Mouse (Mus musculus): Measurements from ENCODE around the gene Prpf8.

The Prpf8 gene

DNA sequence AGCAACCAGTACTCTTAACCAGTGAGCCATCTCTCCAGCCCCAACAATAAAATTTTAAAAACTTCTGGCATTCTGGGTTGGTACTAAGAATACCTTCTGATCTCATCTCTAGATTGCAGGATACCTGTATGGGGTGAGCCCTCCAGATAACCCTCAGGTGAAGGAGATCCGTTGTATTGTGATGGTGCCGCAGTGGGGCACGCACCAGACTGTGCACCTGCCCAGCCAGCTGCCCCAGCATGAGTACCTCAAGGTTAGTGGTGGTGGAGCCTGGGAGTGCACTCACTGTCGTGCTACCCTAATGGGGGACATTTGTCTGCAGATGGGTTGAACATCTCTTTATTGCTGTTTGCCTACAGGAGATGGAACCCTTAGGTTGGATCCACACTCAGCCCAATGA is 21.5 kb downstream of the Prpf8 start:
- no peak for DNase-seq (ENCODE audit: low spot score in 2 of 2)

DNA sequence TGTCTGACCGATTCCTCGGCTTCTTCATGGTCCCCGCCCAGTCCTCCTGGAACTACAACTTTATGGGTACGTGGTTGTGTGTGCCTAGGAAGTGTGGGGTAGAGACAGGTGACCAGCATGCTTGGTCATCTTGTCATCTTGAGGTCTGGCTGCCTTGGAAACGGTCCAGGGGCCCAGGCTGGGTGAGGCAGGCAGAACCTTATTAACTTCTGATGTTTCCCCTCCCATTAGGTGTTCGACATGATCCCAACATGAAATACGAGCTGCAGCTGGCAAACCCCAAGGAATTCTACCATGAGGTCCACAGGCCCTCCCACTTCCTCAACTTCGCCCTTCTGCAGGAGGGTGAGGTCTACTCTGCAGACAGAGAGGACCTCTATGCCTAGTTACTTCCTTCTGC is 22.3 kb downstream of the Prpf8 start:
- no peak for DNase-seq (ENCODE audit: low spot score in 2 of 2)

DNA sequence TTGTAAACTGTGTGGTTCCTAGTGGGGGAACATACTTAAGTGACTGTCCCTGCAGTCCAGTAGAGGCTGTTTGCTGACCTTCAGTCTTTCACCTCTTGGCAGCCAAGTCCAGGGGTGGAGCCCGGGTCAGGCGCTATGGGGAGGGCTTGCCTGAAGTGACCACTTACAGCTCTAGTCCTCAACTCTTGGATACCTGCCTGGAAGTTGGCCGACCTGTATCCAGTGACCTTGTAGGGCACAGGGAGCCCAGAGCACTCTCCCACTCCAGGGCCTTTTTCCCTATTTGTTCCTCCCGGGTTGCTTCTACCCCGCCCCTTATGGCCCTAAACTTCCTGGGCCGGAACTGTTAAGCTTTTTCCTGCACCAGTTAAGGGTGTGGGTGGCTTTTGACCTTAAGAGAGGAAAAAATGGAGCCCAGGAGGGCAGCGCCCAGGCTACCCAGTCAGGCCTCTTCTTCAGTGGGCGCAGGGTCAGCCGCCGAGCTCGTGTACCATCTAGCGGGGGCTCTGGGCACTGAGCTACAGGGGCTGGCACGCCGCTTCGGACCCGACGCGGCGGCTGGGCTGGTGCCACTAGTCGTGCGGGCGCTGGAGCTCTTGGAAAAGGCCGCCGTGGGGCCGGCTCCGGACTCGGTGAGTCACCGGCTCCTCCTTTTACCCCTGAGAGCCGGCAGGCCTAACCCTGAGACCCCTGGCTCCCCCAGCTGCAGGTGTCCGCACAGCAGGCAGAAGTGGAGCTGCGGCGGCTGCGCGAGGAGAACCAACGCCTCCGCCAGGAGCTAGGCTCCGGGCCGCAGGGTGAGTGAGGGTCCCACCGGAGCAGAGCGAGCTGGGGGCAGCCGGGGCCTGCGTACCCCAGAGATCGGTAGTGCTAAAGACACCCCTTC is 23.4 kb downstream of the Prpf8 start, which contains the start of gene Rilp:
Gene Rilp (plus strand): TSS at position 354 of the 886 bp plus-strand sequence.
- peak; percentile 68 to 69 for DNase-seq (ENCODE audit: low spot score in 2 of 2)

DNA sequence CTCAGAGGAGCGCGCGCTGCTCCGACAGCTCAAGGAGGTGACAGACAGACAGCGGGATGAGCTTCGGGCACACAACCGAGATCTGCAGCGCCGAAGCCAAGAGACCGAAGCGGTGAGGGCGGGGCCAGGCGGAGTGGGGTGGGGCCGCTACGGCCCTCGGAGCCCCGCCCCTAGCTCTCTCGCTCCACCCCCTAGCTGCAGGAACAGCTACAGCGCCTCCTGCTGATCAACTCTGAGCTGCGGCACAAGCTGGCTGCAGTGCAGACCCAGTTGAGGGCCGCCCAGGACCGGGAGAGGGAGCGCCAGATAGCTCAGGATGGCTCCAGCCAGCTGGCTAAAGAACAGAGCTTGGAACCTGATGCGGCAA is 24.0 kb downstream of the Prpf8 start:
- DNase-seq (ENCODE audit: low spot score in 2 of 2), result peak; percentile 88 to 92

DNA sequence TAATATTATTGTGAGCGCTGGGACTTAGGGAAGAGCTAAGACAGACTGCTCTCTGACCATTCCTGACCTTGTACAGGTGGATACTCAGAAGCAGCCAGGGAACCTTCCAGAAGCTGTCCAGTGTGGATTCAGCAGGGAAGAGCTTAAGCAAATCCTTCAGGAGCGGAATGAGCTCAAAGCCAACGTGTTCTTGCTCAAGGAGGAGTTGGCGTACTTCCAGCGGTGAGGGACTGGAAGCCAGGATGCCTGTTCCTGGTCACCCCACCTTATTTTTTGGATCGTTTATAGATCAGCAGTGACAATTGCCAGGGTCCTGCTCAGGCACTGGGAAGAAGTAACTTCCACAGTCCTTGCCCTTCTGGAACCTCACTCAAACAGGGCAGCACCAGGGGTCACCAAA is 24.6 kb downstream of the Prpf8 start:
- peak in 1 of 2 experiments; percentile 60 for DNase-seq (ENCODE audit: low spot score in 2 of 2)

DNA sequence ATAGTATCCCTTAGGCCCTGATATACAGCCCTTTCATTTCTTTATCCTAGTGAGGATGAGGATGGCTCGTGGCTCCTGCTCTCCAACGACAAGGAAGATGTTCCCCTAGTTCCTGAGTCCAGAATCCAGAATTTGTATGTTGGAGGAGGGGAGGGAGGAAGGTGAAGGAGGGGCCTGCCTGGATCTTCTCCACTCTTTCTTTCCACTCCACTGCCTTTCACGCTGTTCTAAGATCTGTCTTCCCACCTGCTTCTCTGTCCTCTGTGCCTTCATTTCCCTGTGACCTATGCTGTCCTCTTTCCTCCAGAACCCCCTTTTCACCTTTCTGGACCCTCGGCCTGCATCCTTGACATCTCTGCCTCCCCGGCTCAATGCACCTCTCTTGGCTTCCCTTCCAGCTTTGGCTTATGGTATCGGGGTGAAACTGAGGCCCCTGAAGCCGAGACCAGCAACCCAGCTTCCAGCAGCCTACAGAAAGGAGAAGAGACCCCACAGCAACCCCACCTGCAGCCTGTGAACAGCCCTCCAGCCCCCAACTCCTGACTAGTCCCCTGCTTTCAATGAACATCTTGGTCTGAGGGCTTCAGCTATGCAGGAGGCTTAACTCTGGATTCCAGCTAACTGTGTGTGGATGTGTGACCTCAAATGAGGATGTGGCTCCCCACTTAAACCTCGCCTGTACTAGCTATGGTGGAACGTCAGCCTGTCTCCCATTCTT is 25.8 kb downstream of the Prpf8 start:
- no peak for DNase-seq (ENCODE audit: low spot score in 2 of 2)

DNA sequence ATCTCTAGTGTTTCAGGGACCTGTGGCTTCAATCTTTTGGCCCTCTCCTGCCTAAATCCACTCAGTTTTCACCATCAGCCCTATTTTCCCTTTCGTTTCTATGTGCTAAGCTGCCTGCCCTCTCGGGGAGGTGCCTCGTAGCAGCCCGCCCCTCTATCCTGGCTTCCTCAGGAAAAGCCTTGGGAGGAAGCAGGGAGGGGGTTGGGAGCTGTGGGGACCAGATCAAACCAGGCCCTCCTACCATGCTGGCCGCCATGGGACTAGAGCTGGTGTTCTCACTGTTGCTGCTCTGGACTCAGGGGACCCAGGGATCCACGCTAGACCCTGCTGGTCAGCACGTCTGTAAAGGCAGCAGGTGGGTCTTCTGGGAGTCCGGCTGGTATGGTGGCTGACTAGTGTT is 26.7 kb downstream of the Prpf8 start, which contains the start of gene Scarf1:
Gene Scarf1 (plus strand): TSS at position 205 of the 400 bp plus-strand sequence.
- peak in 1 of 2 experiments; percentile 37 for DNase-seq (ENCODE audit: low spot score in 2 of 2)

DNA sequence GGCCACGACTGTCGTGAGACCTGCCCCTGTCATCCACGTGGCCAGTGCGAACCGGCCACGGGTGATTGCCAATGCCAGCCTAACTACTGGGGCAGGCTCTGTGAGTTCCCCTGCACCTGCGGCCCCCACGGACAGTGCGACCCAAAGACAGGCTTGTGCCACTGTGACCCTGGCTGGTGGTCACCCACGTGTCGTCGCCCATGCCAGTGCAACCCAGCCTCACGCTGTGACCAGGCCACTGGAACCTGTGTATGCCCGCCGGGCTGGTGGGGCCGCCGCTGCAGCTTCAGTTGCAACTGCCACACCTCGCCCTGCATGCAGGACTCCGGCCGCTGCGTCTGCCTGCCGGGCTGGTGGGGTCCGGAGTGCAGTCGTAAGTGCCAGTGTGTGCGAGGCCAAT is 28.6 kb downstream of the Prpf8 start:
- no peak for DNase-seq (ENCODE audit: low spot score in 2 of 2)

DNA sequence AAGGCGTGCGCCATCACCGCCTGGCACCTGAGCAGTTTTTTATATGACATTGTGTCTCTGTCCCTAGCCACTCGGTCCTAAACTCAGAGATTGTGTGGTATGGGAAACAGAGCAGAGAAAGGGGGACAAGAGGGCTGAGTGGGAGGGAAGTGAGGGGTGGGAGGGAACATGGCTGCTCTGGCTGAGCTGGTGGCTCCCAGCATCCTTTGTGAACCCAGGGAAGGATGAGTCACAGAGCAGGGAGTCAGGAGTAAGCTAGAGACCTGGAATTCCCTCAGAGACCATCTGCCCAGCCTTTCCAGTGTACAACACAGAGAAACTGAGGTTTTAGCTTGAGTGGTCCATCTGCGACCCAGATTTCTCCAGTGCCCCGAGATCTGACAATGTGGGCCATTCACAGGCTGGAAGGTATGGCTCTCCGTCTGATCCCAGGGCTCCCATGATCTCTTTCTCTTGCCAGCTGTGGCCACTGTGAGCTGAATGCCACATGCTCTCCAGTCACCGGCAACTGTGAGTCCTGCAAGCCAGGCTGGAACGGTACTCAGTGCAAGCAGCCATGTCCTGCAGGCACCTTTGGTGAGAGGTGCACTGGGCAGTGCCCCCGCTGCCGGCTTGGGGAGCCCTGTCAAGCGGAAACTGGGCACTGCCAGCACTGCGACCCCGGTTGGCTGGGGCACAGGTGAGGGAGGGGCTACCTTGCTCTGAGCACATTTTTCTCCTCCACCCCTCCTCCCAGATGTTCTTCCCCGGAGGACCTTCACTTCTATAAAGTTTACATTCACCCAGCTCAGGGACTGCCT is 33.4 kb downstream of the Prpf8 start:
- no peak for DNase-seq (ENCODE audit: low spot score in 2 of 2)

DNA sequence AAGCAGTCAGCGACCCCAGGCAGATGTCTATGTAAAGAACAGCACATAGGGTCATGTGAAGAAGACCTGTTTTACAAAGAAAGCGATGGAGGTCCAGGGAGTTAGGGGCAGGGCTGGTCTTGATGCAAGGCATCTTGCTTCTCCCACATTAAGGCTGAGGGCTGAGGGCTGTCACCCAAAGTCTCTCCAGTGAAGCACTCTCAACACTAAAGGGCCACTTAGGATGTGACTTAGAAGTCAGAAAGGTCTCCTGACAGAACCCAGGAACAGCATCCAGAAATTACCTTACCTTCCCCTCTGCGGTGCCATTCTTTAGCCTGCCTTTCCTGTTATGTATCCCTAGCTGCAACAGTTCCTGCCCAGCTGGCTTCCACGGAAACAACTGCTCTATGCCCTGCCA is 35.0 kb downstream of the Prpf8 start:
- no peak for DNase-seq (ENCODE audit: low spot score in 2 of 2)

DNA sequence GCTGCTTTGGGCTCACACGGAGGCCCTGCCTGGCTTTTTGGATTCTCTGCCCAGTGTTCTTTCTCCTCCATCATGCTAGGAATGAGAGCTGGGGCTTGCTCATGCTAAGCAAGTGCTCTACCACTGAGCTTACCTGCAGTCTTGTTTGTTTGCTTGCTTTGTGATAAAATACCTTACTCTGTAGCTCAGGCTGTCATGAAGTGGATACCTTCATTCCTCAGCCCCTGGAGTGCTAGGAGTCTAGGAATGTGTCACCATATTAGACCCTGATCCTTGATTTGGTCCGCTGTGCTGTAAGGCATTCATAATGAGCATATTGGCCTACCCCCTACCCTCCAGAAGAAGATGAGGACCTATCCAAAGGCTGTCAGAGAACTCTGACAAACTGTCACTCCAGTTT is 36.2 kb downstream of the Prpf8 start:
- DNase-seq (ENCODE audit: low spot score in 2 of 2), result no peak

DNA sequence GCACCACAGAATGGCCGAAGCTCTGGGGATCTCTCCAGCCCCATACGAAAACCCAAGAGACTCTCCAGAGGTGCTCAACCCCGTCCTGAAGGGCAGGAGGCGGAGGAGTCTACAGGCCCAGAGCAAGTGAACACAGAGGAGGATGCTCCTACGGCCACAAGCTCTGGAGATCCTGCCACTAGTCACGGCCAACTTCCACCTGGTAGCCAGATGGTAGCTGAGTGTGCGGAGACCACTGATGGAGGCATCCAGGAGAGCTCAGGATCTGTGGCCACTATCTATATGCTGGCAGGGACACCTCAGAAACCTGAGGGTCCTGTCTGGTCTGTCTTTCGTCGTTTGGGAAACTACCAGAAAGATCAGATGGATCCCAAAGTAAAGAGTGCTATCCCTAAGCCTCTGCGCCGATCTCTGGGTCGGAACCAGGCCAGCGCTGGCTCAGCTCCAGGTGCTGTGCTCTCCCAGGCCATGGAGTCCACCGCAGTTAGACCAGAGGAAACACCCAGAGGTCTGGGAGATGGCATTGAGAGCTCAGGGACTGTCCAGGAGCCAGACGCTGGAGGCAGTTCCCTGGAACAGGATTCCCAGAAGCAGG is 39.0 kb downstream of the Prpf8 start:
- DNase-seq (ENCODE audit: low spot score in 2 of 2), result no peak

DNA sequence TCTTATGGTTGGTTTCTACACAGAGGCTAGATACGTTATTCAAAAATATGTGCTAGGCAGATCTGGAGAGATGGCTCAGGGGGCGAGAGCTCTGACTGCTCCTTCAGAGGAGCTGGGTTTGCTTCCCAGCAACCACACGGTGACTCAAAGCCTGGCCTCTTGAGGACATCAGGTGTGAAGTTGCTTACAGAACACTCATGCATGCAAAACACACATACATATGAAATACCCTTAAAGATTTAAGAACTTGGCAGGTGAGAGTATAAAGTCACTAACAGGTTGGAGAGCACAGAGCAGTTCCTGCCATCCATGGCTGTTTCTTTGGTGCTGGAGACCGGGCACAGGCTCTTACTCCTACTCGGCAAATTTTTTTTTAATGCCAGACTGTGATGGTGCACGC is 40.3 kb downstream of the Prpf8 start:
- DNase-seq (ENCODE audit: low spot score in 2 of 2), result no peak

DNA sequence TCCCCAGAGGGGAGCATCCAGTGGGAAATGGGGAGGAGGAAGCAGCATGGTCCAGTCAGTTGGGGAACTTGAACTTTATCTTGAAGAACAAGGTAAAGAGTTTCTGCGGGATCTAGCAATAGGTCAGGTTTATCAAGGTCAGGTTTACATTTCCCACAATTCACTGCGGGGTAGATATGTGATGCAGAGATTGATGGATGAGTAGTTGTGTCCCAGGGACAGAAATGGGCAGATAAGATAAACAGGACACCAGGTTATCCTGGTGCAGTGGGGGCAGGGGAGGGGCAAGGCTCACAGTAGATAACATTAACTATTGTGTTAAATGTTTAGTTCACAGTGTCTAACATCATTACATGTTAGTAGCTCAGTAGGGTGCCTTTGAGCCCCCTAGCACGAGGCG is 43.2 kb downstream of the Prpf8 start:
- DNase-seq (ENCODE audit: low spot score in 2 of 2), result no peak

DNA sequence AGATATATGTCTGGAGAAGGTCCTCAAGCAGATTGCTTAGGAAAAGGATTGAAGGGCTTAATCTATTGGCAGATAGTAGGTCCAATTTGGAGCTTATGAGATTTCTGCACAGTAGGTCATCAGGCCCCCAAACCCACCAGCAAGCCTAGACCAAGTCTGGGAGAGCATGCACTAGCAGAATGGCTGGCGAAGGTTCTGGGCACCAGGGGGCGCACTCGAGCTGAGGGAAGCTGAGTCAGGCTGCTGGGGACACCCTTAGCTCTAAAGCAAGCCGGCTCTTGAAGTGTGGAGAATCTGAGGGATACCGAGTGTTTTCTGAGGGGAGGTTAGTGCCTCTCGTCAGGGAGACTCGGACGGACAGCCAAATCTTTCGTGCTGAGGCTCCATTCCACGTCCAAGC is 43.7 kb downstream of the Prpf8 start:
- DNase-seq (ENCODE audit: low spot score in 2 of 2), result peak; percentile 97

DNA sequence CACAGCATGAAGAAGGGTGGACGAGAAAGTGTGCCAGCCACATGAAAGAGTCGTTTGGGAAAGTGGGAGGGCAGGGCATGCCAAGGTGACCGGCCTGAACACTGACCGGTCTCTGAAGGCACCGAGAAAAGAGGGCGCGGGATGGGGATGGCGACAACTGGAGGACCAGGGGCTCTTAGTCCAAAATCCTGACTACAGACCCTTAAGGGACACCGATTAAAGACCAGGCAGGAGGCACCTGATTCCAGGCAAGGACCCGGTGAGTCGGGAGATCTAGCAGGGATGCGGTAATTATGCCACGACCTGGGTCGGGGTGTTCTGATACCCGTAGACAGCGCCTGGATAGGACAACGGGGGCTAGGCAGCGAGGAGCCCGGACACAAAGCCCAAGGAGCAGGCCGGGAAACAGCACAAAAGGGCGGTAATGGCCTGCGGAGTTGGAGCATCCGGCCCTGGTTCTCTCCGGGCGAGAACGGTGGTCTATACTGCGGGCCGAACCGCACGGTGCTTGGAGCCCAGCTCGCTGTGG is 44.3 kb downstream of the Prpf8 start:
- DNase-seq (ENCODE audit: low spot score in 2 of 2), result no peak

DNA sequence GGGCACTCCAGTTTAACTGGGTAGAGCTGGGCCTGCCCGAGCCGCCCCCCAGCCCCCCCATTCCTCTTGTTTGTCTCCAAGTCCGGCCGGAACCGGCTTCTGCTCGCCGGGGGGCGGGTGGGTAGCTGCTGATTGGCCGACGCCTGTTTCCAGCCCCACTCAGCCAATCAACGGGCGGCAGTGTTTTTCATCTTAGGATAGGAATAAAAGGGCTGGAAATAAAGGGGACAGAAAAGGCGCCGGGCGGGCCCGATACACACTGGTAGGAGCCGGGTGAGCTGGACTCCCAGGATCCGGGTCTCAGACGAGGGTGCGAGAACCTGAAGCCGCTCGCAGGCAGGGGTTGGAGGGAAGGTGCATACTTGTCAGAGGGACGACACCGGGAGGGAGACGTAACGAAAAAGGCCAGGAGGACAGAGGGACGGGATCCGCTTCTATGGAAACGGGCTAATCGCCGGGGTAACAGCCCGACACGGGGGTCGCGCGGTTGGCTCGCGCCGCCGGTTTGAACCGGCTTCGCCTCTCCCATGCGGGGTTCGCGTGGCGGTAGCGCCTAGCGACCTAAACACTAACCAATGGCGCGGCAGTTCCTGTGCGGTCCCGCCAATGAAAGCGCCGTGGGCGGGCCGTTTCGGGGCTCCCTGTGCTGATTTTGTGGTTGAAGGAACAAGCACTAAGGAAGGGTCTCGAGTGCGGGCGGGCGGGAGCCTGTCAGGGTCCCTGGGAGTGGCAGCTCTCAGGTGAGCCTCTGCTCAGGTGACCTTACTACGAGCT is 45.0 kb downstream of the Prpf8 start, which contains the start of gene Slc43a2:
Gene Slc43a2 (plus strand): TSS at position 226 of the 774 bp plus-strand sequence.
- peak; percentile 88 to 92 for DNase-seq (ENCODE audit: low spot score in 2 of 2)

DNA sequence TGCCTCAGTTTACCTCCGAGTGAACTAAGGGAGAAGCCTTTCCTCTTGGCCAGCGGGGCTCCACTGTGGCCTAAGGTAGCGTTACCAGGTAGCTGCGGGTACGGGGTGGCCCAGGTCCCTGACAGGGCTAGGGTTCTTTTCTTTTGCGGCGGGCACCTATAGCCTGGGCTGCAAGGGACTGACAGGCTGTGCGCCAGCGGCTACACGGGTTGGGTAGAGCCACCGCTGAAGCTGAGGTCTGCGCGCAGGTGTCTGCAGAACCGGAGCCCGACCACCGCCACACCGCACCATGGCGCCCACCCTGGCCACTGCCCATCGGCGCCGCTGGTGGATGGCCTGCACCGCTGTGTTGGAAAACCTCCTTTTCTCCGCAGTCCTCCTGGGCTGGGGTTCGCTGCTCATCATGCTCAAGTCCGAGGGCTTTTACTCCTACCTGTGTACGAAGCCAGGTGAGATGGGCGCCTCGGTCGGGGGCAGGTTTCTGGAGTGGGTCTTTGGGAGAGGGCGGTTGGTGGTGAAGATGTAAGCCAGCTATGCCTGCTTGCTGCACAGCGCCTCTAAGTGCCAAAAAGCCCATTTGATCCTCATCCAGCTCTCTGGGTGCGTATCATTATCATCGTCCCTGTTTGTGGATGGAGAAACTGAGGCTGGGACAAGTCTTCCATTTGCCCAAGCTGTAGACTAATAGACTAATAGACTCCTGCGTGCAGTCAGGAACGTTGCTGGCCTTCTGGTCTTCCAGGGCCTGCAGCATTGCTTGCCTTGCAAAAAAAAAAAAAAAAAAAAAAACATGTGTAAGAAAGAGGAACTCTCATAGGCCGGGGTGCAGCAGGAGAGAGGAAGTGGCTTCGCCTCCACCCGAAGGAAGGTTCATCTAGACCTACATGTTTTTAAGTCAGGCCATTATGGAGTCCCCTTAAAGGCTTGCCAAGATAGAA is 46.0 kb downstream of the Prpf8 start:
- no peak for DNase-seq (ENCODE audit: low spot score in 2 of 2)

DNA sequence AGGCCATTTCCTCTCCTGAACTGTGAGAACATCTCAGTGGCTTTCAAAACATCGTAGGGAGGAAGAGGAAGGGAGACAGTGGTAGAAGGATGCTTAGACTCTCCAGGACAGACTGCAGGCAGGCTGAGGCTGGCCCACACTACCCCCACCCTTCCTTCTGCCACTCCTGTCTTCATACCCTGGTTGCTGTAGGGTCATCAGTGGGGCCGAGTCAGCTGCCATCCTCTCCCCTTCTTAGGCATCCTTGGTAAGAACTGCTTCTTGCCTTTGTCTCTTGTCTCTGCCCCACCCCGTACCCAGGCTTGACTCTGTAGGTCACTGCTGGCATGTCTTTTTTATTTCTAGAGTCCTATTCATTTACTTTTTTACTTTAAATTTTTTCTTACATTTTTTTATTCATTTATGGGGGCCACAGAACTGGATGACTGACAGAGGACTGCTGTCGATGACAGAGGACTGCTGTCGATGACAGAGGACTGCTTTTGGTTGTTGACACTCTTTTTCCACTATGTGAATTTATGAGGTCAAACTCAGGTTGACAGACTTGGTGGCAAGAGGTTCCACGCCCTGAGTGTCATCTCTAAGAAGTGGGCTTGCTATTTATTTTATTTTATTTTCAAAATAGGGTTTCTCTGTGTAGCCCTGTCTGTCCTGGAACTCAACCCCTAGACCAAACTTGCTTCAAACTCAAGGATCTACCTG is 46.8 kb downstream of the Prpf8 start:
- no peak for DNase-seq (ENCODE audit: low spot score in 2 of 2)
